Mouse (Mus musculus) heart, adult 2 months (tissue): ENCODE data around the gene Ifi209. TPM values are rescaled to one million over a fixed set of nuclear protein-coding genes. Genes with fewer than 3 reads are reported as not detected.
"Not testable (repeated sequence)": the region's sequence is repeated elsewhere in the genome, so short reads cannot be mapped to it uniquely, and the experiment has no call there.

Experiments used
- DNase-seq, 2 experiments: peaks; one replicate each; pipeline ENCODE4 v3.0.0; 2021
- H3K27ac ChIP-seq: fragments of 200-600 bp; 2 replicates; pipeline ENCODE4 v1.8.1; 2022
- H3K27me3 ChIP-seq: fragments of 200-500 bp; 2 replicates; pipeline ENCODE4 v1.6.1; 2012; ENCODE audit warnings: mild to moderate bottlenecking, low read length, inconsistent platforms, mixed read lengths; ENCODE audit not compliant: control insufficient read depth, insufficient read depth
- H3K36me3 ChIP-seq: fragments of 200-500 bp; 2 replicates; pipeline ENCODE4 v1.6.1; 2012; ENCODE audit warnings: low read length, inconsistent platforms; ENCODE audit not compliant: control insufficient read depth, insufficient read depth
- H3K4me1 ChIP-seq: fragments of 200-500 bp; 2 replicates; pipeline ENCODE4 v1.6.1; 2011; ENCODE audit warnings: low read length; ENCODE audit not compliant: control insufficient read depth, insufficient read depth
- H3K4me3 ChIP-seq: fragments of 200-600 bp; 2 replicates; pipeline ENCODE4 v1.8.1; 2022
- H3K79me2 ChIP-seq: fragments of 200-500 bp; replicated peaks from 2 replicates; pipeline ENCODE4 v1.6.1; 2012; ENCODE audit warnings: mild to moderate bottlenecking, inconsistent platforms, low read length, moderate library complexity, mixed read lengths; ENCODE audit not compliant: control insufficient read depth, insufficient read depth
- H3K9ac ChIP-seq: fragments of 200-500 bp; 2 replicates; pipeline ENCODE4 v1.6.1; 2012; ENCODE audit warnings: low read depth, mild to moderate bottlenecking, control low read depth, inconsistent platforms, low read length, mixed read lengths
- CTCF ChIP-seq: fragments of 200-600 bp; IDR thresholded peaks from 2 replicates; pipeline ENCODE4 v1.8.1; 2022; ENCODE audit warnings: antibody characterized with exemption, mild to moderate bottlenecking, moderate library complexity
- EP300 ChIP-seq: fragments of 200-500 bp; IDR thresholded peaks from 2 replicates; pipeline ENCODE4 v1.6.1; 2011; ENCODE audit warnings: low read depth, low read length, control low read depth; ENCODE audit not compliant: insufficient read depth
- POLR2A ChIP-seq: fragments of 200-500 bp; IDR thresholded peaks from 2 replicates; pipeline ENCODE4 v1.6.1; 2011; ENCODE audit warnings: mild to moderate bottlenecking, low read depth, low read length, control low read depth; ENCODE audit not compliant: insufficient read depth
- WGBS: fragments of 180-500 bp; shearing (Covaris S2); methylation state at CpG from one replicate; pipeline ENCODE4 v1.1.7; 2018; 5-methylcytosine and 5-hydroxymethylcytosine counted together
- intact Hi-C: fragments of 180-260 bp; cut with DNase I; formaldehyde crosslinking; loops from one replicate; pipeline ENCODE4 v1.15.1; 2025
- long read RNA-seq: library from polyadenylated mRNA; stranded (forward); transcript quantifications from one replicate; pipeline ENCODE4 v2.0.0, GENCODE M21; 2021
- polyA plus RNA-seq: library from polyadenylated mRNA; depleted of rRNA; stranded (reverse); fragments of >200 nt; gene quantifications from 2 replicates; pipeline ENCODE4 v1.2.3, GENCODE M21; 2012; rRNA removed
- total RNA-seq, 2 experiments: library from RNA; stranded (reverse); gene quantifications; 2 replicates each; pipeline ENCODE4 v1.2.3; 2021

Ifi209 gene
- total RNA-seq (under 1 TPM; 0.39 to 0.73 TPM), polyA plus RNA-seq (0.45 and 0.56 TPM in 2 replicates)
- long read RNA-seq, result 0 reads

GRCm38 (mm10) chr1:173630622-173631021, at the start of gene Ifi209:
Gene Ifi209, plus strand, starts transcription at chr1:173630917.
- H3K36me3 ChIP-seq, H3K79me2 ChIP-seq, H3K27ac ChIP-seq, H3K4me3 ChIP-seq, intact Hi-C loops, H3K27me3 ChIP-seq, H3K4me1 ChIP-seq, H3K9ac ChIP-seq: not testable (repeated sequence)
- peak in 1 of 2 experiments; percentile 31 for DNase-seq
- 35% methylated on average over 2 of the region's 2 CpGs for WGBS

- H3K27me3 ChIP-seq, H3K9ac ChIP-seq, H3K27ac ChIP-seq, H3K79me2 ChIP-seq, DNase-seq, H3K4me3 ChIP-seq, H3K36me3 ChIP-seq, intact Hi-C loops, H3K4me1 ChIP-seq: not testable (repeated sequence)
- WGBS, result 86% methylated on average over 2 of the region's 2 CpGs
Measured at GRCm38 (mm10) chr1:173589698-173590097, 41.0 kb upstream of the Ifi209 start.

GRCm38 (mm10) chr1:173598838-173599494, 31.8 kb upstream of the Ifi209 start, which contains the start of gene Ifi213:
Gene Ifi213, minus strand, starts transcription at chr1:173599274.
- H3K27me3 ChIP-seq, H3K36me3 ChIP-seq, DNase-seq, H3K4me3 ChIP-seq, intact Hi-C loops, H3K9ac ChIP-seq, H3K4me1 ChIP-seq, H3K79me2 ChIP-seq, H3K27ac ChIP-seq: not testable (repeated sequence)
- 41% methylated on average over 3 of the region's 3 CpGs for WGBS

GRCm38 (mm10) chr1:173610291-173610690, 20.4 kb upstream of the Ifi209 start:
- WGBS, result 61% methylated on average over 3 of the region's 3 CpGs
- intact Hi-C loops, result not testable (repeated sequence)

GRCm38 (mm10) chr1:173622216-173622615, 8.5 kb upstream of the Ifi209 start:
- H3K4me1 ChIP-seq, intact Hi-C loops, H3K27ac ChIP-seq, H3K36me3 ChIP-seq, H3K9ac ChIP-seq, H3K4me3 ChIP-seq, H3K79me2 ChIP-seq, H3K27me3 ChIP-seq, DNase-seq: not testable (repeated sequence)
- whole genome bisulfite sequencing, result 61% methylated on average over 2 of the region's 2 CpGs

More at GRCm38 (mm10) chr1:173610291-173610690, 20.4 kb upstream of the Ifi209 start:
- not testable (repeated sequence) for H3K36me3 ChIP-seq, H3K27me3 ChIP-seq, H3K4me1 ChIP-seq, H3K27ac ChIP-seq, DNase-seq, H3K4me3 ChIP-seq, H3K79me2 ChIP-seq, H3K9ac ChIP-seq

- no peak for TF ChIP-seq POLR2A
- TF ChIP-seq CTCF, result no peak
- no peak for TF ChIP-seq EP300
- Histone ChIP-seq H3K4me1 (no peaks in the 10 kb centered on the region; the same call in 1 of the 2 replicates), H3K4me3 (no peak overlapping the region), H3K79me2 (no peaks in the 10 kb centered on the region), H3K27ac (no peak overlapping the region), H3K27me3 (no peaks in the 10 kb centered on the region), H3K36me3 (no peaks in the 10 kb centered on the region), H3K9ac (no peak overlapping the region)
- WGBS, result 79% methylated on average over 2 of the region's 2 CpGs
- no peak for DNase-seq
- intact Hi-C loops, result no loop called here
Measured at GRCm38 (mm10) chr1:173624052-173624451, 6.7 kb upstream of the Ifi209 start.

- DNase-seq, result no peak
- WGBS, result 36% methylated on average over 2 of the region's 2 CpGs
- Histone ChIP-seq H3K4me1 (no peaks in the 10 kb centered on the region; the same call in 1 of the 2 replicates), H3K9ac (no peak overlapping the region), H3K27ac (no peak overlapping the region), H3K4me3 (no peak overlapping the region), H3K27me3 (no peaks in the 10 kb centered on the region), H3K36me3 (no peaks in the 10 kb centered on the region), H3K79me2 (no peaks in the 10 kb centered on the region)
- intact Hi-C loops, result no loop called here
- TF ChIP-seq POLR2A, result no peak
- TF ChIP-seq CTCF, result no peak
- no peak for TF ChIP-seq EP300
Measured at GRCm38 (mm10) chr1:173626686-173627085, 4.0 kb upstream of the Ifi209 start.
